Mouse (Mus musculus) heart, postnatal 10 days (tissue): ENCODE results near the gene Mcrip1. TPM values are rescaled to one million over a fixed set of nuclear protein-coding genes. Genes with fewer than 3 reads are reported as not detected.
"Not testable (repeated sequence)": the region's sequence is repeated elsewhere in the genome, so short reads cannot be mapped to it uniquely, and the experiment has no call there.

Source experiments
- DNase-seq, 2 experiments: peaks; one replicate each; pipeline ENCODE4 v3.0.0; 2021
- intact Hi-C: fragments of 180-260 bp; cut with DNase I; formaldehyde crosslinking; loops from one replicate; pipeline ENCODE4 v1.15.1; 2025
- total RNA-seq, 2 experiments: library from RNA; stranded (reverse); gene quantifications; 2 replicates each; pipeline ENCODE4 v1.2.3; 2021

The Mcrip1 gene
- total RNA-seq, result 10 to 100 TPM; 70.5 to 72.7 TPM

GRCm38 (mm10) chr11:120549168-120549945, at the start of gene Mcrip1:
Gene Mcrip1 (minus strand): TSS chr11:120549727.
- peak; percentile 96 to 97 for DNase-seq
- intact Hi-C loops, result loop anchor here (2.0 kb wide), 2 partner anchors 29 to 57 kb away; no protein-coding TSS in a partner anchor

- DNase-seq, result no peak
- intact Hi-C loops, result loop anchor here (2.0 kb wide), 1 partner anchor 16 kb away; no protein-coding TSS in a partner anchor
Observed at GRCm38 (mm10) chr11:120598990-120599549, 49.5 kb upstream of the Mcrip1 start.

DNA sequence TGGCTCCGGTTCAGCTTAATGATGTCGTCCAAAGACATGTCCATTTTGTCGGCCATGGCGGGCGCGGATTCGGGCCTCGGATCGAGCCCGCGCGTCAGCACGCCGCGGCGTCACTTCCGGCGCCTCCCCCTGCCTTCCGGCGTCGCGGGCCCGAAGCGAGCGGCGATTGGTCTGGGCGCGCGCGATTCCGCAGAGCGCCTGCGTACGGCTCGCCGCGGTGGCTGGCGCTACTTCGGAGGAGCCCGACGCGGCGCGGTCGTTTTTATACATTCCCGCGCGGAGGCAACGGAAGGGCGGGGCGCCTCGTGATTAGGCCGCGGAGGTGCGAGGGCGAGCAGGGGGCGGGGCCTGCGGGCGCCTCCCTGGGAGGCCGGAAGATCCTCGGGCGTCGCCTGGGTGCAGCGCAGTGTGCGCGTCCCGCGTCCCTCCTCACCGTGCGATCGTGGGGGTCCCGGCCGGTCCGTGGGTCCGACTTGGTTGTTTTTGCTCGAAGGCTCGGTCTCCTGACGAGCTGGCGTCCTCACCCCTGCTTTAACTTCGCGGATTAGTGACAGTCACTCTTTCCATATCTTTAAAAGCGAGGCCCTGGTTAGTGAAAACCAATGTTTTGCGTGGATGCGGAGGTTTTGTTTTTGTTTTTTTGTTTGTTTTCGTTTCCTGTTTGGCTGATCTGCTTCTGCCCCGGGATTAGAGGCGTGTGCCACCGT, 48.9 kb upstream of the Mcrip1 start, which contains the start of the genes Alyref and Anapc11:
Gene Alyref, minus strand, starts transcription at position 83 of the 707 bp plus-strand sequence.
Gene Anapc11, plus strand, starts transcription at position 139 of the 707 bp plus-strand sequence.
- intact Hi-C loops, result loop anchor here (2.0 kb wide), 1 partner anchor 16 kb away; no protein-coding TSS in a partner anchor
- peak; percentile 96 for DNase-seq

DNA sequence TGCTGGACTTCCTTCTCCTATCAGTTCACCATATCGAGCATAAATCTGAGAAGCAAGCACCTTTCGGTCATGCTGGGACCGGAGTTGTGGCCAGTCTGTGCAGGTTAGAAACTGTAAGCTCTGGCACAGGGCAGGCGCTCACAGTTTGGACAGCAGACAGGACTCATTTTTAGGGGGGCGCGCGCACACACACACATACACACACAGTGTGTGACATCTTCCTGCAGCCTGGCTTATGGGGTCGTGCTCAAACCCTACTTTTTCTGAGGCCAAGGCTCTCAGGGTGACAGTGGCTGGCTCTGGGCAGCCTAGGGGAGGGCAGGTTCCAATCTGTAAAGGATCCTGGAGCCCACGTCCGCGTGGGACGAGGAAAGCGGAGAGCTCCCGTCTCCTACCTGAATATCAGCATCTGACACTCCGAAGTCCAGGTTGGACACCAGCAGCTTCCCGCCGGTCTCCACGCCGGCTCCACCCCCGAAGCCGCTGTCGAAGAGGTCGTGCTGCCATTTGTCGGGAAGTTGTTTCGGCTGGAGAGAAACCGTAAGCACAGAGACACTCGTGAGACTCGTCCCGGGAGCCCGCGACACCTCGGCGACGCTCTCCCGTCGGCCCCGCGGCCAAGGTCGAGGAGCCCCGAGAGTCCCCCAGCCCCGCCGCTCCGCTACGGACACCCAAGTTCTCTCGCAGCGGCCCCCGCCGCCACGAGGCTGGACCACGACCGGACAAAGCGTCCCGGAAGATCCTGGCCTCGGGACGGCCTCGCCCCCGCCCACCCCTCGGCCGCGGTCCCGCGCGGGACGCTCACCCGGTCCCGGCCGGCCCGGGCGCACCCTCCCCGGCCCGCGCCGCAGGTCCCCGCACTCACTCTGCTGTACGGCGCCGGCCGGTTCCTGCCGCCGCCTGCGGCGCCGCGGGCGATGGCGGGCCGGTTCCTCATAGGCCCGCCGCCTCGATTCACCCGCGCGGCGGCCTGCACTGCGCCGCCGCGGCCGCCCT, 48.0 kb upstream of the Mcrip1 start:
- intact Hi-C loops, result loop anchor here (2.0 kb wide), 1 partner anchor 15 kb away; no protein-coding TSS in a partner anchor
- peak in 1 of 2 experiments; percentile 50 for DNase-seq

DNA sequence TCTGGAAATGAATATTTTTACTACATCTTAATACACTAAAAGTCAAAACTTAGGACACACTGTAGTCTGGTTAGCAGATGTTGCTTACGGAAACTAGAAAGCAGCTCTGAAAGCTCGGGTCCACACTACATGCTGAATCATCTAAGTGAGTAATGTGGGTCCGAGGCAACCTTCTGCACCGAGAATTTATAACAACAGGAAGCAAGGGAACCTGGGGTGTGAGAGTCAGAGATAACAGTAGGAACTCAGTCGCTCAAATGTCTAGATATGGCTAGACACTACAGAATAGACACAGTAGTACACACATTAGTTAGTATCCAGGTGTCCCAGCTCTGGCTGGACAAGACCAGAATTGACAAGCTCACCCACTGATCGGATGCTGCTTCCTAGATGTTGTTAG, 39.0 kb upstream of the Mcrip1 start:
- intact Hi-C loops, result no loop called here
- DNase-seq, result no peak

- DNase-seq, result no peak
- intact Hi-C loops, result loop anchor here (2.0 kb wide), 1 partner anchor 15 kb away; the partner anchor contains the start of genes Alyref and Anapc11
Observed at GRCm38 (mm10) chr11:120583937-120584336, 34.4 kb upstream of the Mcrip1 start.

- intact Hi-C loops, result loop anchor here (2.0 kb wide), 1 partner anchor 16 kb away; the partner anchor contains the start of genes Alyref and Anapc11
- not testable (repeated sequence) for DNase-seq
Observed at GRCm38 (mm10) chr11:120582982-120583293, 33.4 kb upstream of the Mcrip1 start.

DNA sequence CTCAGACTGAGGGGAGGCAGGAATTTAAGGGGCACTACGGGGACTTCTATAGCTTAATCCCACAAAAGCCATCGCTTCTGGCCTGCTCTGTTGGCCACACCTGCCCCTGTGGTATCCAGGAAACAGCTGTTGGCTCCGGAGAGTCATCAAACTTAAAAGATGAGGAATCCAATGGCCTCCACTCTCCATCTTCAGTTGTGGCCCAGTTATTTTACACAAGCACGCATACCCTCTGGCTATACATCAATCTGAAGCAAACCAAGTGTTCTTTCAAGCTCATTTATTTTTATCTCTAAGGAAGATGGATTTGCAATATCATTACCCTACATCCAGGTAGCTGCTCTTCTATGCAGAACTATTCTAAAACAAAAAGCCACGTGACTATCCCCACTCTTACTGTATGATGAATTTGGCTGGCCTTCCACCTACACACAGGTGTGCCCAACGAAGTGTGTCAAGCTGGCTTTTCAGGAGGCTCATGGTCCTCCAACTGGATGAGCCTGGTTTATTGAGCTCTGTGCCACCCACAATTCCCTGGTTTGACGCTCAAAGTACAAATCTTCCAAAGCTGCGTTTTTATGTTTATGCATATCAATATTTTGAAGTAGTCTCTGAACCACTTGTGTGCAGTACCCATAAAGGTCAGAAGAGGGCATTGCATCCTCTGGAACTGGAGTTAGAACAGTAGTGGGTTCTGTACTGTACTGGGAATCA, 32.9 kb upstream of the Mcrip1 start:
- intact Hi-C loops, result loop anchor here (2.0 kb wide), 1 partner anchor 16 kb away; the partner anchor contains the start of genes Alyref and Anapc11
- DNase-seq, result peak; percentile 38 to 58

DNA sequence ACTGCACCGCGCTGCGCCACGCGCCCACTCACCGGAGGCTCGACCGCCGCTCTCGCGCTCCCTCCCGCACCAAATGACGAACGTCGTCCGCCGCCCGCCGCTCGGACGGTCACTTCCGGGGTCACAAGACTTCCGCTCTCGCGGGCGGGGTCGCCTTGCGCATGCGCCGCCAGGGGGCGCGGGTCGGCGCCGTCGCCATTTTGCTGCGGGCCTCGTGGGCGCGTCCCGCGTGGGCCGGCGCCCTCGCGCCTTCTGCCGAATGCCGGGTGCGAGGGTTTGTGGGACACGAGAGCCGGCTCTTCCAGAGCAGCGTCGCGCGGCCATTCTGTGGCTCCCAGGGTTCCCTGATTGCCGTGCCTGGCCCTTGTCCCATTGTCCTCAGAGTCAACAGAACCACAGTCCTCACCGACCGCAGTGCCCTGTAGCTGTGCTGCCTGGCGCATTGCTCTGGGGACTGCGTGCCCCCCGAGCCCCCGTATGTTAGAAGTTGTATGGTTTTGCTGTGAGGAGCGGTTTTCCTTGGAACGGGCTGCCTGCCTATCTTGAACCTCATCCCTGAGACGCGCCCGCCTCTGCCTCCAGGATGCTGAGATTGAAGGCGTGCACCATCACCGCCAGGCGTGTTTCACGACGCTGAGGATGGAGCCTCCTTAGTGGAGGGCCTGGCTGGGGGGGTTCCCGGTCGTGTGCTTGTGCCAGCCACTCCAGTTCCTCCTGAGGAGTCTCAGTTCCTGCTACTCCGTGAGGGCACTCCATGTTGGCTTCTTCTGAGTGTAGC, 32.2 kb upstream of the Mcrip1 start, which contains the start of gene Arhgdia:
Gene Arhgdia, minus strand, starts transcription at position 135 of the 778 bp plus-strand sequence.
- intact Hi-C loops, result loop anchor here (2.0 kb wide), 2 partner anchors 17 to 31 kb away; partner anchors contain the start of genes Alyref and Anapc11
- peak; percentile 93 for DNase-seq

- intact Hi-C loops, result loop anchor here (2.0 kb wide), 1 partner anchor 32 kb away; no protein-coding TSS in a partner anchor
- DNase-seq, result peak; percentile 52 to 61
Observed at GRCm38 (mm10) chr11:120580871-120581331, 31.4 kb upstream of the Mcrip1 start.

DNA sequence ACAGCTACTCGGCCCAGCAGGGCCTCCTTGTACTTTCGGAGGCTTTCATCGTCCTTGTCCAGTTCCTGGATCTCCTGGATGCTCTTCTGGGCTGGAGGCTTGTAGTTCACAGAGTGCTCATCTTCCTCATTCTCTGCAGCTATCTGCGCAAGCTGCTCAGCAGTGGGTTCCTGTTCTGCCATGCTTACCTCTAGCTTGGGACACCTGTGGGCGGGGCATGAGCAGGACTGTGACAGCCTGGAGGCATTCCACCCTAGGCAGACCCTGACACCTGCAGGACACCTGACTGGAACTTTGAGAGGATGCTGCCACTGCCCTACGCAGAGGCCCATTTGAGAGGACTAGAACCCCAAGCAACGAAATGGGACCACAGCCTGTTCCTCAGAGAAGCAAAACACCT, 30.7 kb upstream of the Mcrip1 start:
- intact Hi-C loops, result loop anchor here (2.0 kb wide), 1 partner anchor 33 kb away; no protein-coding TSS in a partner anchor
- no peak for DNase-seq

GRCm38 (mm10) chr11:120579316-120580107, 30.0 kb upstream of the Mcrip1 start:
- peak; percentile 75 to 86 for DNase-seq
- intact Hi-C loops, result loop anchor here (2.0 kb wide), 2 partner anchors 33 to 63 kb away; no protein-coding TSS in a partner anchor

DNA sequence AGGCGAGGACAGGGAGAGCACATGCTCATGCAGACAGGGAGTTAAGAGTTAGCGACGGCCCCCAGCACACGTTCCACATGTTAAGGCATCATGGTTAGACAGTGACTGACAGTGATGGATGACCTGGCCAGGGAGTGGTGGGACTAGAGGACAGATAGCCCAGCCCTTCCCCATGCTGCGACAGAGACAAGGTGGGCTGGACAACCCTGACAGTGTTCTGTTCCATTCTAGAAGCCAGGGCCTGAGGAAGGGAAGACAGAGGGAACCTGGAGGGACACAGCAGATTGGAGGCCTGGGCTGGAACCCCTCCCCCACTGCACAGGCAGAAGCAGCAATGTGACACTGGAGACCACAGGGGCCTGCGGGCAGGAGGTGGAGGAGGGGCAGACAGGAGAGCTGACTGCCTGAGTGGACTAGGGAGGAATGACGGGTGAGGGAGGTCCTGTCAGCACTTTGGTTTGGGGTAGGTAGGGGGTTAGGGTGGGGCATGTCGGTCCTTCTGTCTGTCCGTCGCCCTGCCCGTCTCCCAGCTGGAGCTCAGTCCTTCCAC, 29.2 kb upstream of the Mcrip1 start:
- DNase-seq, result no peak
- intact Hi-C loops, result loop anchor here (2.0 kb wide), 1 partner anchor 62 kb away; no protein-coding TSS in a partner anchor

GRCm38 (mm10) chr11:120578024-120578693, 28.6 kb upstream of the Mcrip1 start:
- intact Hi-C loops, result loop anchor here (2.0 kb wide), 1 partner anchor 61 kb away; no protein-coding TSS in a partner anchor
- no peak for DNase-seq

GRCm38 (mm10) chr11:120577211-120578023, 27.9 kb upstream of the Mcrip1 start:
- intact Hi-C loops, result loop anchor here (2.0 kb wide), 1 partner anchor 61 kb away; no protein-coding TSS in a partner anchor
- DNase-seq, result peak in 1 of 2 experiments; percentile 45
